Mouse (Mus musculus) gastrocnemius, postnatal 25 days (tissue): ENCODE measurements around the gene Zfand6. TPM values are rescaled to one million over a fixed set of nuclear protein-coding genes. Genes with fewer than 3 reads are reported as not detected.

Experiments
- DNase-seq: peaks from one replicate; pipeline ENCODE4 v3.0.0; 2022
- total RNA-seq, 2 experiments: library from RNA; stranded (reverse); gene quantifications; 1 replicate in 1 of 2; 2 replicates in 1 of 2; pipeline ENCODE4 v1.2.3; 2021

The Zfand6 gene
- total RNA-seq, 2 experiments from 2014 or later, result 89.6 to 91.9 TPM

DNA sequence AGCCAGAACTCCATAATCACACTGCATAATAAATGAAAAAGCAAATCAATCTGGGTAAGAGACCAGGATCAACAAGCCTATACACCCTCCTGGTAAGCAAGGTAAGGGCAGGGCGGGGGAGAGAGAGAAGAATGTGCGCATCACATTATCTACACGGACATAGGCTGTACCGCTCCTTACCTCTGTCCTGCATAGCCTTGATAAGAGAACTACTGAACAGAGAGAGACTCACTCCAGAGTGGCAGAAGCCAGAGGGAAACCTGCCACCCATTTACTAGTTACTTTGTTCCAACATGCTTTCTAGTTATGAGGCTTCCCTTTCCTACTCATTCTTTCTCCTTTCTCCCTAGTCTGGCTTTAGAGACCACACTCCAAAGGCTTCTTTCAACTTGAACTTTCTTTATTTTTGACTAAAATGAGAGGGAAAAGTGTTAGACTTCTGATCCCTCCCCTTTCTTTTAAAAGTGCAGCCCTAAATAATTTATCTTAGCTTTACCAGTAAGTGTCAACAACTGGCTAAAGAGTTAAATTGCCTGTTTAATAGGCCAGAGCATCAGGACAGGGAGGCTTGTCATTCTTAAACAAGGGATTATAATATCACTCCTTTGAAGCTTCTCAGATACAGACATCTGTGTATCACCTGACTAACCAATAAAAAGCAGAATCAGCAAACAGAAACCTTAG lies 38.3 kb downstream of the Zfand6 start:
- no peak for DNase-seq

DNA sequence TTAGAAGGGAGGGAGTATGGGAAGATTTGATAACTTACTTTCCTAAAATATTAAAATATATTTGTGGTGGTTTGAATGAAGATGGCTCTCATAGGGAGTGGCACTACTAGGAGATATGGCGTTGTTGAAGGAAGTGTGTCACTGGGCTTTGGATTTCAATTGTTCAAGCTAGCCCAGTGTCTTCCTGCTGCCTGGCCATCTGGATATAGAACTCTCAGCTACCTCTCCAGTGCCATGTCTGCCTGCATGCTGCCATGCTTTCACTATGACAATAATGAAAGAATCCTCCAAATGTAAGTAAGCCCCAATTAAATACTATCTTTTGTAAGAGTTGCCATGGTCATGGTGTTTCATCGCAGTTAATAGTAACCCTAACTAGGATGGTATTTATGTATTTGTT lies 40.7 kb downstream of the Zfand6 start:
- DNase-seq, result no peak

DNA sequence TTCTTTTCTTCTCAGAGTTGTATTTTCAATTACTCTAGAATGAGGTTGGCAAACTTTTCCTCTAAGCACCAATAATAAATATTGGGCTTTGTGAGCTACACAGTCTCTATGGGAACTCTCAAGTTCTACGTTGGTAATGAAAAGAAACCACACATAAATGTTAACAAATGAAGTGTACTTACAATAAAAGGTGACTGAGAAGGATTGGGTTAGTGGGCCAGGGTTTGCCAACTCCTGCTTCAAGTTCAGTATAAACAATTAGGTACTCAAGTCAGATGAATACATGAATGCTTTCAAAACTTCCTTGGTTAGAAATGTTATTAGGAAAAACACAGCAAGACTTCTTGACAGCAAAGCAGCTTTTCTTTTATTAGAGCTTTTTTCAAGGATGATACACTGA lies 43.5 kb downstream of the Zfand6 start:
- no peak for DNase-seq

DNA sequence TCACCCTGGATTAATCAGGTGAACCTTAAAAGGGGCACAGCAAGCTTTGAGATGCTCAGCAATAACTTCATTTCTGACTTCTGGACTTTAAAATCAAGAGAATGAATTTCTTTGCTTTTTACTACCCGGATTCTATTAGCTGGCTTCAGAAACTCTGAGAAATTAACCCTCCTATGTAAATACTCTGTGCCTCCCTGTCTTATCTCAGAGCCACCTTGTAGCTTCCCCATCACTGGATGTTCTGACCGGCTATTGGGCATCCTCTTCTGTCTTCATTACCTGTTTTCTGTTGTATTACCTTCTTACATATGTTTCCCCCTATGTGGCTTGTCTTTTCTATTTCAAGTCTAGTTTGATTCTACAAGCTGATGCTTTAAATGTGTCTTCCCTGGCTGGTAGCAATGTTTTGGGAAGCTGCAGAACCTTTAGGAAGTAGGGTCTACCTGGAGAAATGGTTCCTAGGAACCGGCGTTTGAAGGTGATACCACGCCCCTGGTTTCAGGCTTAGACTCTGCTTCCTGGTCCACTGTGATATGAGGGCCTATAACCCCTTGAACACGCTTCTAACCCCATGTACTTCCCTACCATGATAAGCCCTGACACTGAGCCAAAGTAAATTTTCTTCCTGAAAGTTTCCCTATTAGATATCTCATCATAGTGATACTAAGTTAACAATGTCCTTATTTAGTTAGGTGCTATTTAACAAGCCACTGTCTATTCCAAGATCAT lies 46.3 kb downstream of the Zfand6 start:
- no peak for DNase-seq

DNA sequence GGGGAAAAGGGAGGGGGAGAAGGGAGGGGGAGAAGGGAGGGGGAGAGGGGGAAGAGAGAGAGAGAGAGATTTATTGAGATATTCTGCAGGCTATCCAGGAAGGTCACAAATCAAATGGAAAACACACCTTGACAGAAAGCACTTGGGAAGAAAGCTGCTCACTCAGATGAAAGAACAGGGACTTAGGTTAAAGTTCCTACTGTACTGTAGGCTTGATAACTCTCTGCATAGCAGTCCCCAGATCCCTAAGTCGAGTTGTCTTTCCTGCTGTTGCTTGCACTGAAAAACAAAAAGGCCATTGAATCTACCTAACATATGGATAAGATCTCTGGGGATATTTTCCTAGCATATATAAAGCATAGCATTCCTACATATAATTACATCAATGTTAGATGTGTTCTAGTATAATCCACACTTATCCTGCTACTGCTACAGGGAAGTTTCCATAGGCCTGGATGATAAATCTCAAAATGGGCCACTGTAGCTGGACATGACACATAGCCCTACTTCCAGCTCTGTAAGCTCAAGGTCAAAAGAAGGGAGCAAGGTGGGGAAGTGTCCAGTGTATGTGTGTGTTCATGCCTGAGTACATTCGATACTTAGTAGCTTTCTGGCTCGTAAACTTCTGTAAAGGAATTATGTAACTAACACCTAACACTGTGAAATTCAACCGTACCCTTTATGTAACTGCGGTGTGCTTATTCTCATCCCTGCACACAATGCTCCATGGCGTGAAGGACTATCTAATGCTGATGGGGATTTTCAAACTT lies 47.4 kb downstream of the Zfand6 start:
- no peak for DNase-seq

DNA sequence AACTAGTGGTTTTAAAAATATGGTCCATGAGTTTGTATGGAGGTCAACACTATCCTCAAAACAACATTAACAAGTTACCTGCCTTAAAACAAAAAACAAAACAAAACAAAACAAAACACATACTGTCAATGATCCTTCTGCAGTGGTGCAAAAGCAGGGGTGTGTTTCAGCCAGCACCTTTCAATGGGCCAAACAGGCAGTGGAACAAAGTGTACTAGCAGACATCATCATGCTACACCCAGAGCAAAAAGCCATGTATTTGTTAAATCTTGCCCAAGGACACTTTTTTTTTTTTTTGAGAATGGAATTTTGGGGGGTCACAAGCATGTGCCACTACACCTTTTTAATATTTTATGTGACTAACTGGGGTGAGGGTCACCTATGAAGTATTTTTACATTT lies 52.8 kb downstream of the Zfand6 start:
- no peak for DNase-seq

DNA sequence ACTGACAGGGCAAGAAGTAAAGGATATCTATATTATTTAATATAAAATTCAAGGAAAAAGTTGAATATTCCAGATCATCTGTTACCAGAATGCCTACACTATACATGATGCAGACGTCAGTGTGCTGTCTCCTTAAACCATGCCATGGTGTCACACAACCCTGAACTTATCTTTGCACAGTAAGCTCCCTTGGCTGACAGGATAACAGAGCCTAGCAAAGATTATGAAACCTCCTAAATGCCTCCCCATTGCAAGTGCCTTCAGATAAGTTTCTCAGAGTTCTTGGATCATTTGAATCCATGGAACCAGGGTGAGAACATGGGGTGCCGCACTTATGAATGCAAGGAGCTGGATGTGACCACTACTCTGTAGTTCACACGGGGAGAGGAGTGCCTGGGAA lies 57.9 kb downstream of the Zfand6 start:
- DNase-seq, result no peak

DNA sequence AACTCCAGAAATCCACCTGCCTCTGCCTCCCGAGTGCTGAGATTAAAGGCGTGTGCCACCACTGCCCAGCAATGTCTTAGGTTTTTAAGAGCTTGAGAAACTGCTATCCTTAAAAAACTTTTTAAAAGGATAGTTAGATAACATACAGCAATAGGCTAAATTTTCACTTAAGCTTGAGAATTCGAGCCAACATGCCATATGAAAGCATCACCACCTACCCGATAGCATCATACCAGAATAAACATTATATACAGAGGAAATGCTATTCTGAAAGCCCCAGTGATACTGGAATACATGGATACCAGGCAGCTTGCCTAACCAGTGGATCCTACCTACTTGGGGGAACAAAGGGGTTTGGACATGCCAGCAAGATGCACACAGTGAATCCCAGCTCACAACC lies 66.0 kb downstream of the Zfand6 start:
- no peak for DNase-seq

DNA sequence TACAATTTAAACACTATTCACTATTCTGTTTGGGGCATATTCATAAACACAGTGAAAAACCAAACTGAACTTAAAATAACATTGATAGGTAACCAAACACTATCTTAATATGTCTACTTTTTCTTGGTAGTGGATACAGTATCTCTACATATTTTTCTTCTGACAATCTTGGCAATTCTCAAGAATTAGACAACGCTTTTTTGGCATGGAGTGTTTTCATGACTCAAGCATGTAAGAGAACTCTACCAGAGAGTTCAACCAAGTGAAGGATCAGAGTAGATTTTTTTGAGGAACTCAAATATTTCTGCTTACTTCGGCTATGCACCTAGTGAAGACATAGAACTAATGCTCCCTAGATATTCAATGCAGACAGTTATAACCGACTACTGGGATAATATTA lies 68.8 kb downstream of the Zfand6 start:
- DNase-seq, result no peak

DNA sequence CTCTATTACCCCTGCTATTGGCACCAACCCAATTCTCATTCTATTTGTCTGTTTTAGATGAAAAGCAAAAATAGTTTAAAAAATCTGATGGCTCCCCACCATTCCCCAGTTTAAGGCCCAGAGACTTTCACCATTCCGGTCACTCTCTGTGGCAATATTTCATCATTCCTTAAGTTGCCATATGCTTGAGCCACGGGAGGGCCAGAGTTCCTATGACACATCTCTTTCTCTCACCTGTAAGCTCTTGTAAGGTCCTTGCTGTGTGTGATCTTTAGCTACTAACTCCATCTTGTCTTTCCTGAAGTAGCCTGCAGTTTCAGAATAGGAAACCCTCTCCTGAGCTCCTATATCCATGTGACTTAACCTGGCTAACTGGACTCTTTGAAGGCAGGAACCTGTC lies 70.8 kb downstream of the Zfand6 start:
- no peak for DNase-seq

DNA sequence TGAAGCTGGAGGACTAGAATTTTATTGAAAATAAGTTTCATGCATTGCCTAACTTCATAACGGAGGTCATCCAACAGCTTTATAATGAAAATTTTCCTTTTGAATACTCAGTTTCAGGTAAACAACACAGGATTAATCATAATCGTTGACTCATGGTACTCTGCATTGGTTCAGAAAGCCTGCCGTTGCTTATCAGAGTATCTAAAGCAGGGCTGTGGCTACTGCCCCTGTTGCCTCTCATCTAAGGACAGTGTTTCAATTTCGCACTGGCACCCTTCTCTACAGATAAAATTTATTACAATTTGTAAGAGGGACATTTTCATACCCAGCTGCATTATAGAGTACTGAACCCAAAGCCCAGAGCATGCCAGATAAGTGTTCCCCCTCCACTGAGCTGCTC lies 77.3 kb downstream of the Zfand6 start:
- no peak for DNase-seq

DNA sequence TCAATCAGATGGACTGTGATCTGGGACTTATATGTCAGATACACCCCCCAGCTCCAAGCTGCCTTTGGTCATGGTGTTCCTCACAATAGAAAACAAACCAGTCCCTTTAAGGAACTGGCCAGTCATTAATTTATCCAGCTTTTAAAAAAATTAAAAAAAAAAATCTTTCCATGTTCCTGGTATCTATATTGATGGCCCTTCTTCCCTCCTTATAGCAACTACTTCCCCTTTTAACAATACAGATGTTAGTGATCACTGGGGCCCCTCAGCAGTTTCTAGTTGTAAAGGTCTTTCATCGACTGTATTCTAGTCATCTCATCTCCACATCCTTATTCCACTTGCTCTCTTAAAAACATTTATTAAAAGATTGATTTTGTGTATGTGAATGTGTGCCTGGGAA lies 78.2 kb downstream of the Zfand6 start:
- DNase-seq, result no peak

DNA sequence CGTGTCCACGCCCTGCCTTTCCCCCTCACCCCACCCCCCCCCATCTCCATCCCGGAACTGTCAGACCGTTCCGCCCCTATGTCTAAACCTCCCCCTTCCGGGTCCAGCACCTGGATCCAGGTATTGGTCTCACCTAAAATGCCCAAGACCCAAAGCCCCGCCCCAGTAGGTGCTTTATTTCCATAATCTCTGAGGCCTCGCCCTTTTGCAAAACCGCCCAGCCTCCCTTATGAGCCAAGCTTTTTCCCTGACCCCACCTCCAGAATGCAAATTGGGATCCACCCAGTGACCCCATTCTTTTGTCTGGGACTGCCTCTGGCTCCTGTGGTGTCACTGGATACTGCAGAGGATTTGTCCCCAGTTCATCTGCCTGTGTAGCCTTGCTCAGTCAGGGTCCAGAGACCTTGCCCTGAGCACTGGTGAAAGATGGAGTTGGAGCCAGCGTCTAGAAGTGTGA lies 83.4 kb downstream of the Zfand6 start, which contains the start of gene Fah:
Gene Fah, minus strand, starts transcription at position 430 of the 457 bp plus-strand sequence.
- peak; percentile 51 for DNase-seq

DNA sequence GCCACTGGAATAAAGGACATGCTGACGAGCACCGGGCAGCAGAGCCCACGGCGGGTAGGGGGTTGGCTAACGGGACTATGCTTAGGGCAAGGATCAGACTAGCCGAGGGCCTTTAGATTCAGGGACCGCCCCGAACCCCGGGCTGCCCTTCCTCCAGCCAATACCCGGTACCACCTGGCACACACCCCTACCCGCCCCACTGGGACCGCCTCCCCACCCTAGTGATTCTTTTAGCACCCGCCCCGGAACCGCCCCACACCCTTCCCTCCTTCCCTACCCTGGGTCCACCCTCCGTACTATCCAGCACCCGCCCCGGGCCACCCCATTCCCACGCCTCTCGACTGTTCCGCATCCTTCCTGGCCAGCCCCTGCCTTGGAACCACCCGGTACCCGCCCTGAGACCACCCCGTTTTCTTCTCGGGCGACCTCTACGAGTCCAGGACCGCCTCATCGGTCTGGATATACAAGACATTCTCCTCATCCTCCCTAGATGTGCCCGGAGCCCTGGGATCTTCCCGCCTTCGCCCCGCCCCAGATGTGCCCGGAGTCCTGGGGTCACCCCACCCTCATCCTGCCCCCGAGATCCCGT lies 84.0 kb downstream of the Zfand6 start:
- DNase-seq, result peak; percentile 78

DNA sequence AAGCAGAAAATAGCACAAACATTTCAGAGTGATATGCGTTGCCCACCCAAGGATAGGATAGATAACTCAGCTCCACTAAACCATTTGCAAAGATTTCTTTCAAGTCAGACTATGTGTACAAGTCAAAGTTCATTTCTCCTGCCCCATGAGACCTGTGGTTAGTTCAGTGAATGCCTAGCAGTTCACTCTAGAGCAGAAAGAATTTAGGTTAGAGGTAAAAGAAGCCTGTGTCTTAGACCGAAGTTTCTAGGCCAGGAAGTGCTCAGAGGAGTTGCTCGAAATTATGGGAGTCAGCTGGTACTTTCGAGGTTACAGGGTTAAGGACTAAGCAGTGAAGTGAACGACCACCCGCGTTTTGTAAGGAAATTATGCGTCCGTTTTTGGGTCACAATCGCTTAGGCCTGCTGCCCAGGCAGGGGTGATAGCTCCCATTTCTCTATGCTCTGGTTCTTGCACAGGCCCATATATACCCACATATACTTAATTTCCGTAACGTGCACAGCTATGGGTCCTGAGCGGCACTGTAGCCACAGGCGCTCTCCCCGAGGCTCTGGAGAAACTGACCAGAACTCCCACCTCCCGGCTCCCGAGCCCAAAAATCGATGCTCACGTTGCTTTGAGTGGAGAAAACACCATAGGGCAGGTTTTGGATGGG lies 84.6 kb downstream of the Zfand6 start:
- no peak for DNase-seq

DNA sequence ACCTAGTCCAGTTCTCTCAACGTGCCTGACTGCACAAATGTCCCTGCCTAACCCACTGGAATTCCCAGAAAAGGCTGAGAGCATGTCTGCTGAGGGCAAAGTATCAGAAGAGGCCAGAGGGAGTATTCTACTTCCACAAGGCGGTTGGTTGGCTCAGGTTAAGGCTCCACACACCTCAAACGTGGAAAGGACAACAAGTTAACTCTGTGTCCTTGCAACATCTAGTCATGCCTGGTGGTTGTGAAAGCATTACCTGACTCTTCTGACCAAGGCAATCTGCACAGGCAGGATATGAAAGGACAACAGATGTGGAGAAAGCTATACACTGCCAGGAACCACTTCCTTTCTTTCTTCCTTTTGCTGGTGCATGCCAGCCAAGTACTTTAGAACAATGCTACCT lies 85.3 kb downstream of the Zfand6 start:
- no peak for DNase-seq

DNA sequence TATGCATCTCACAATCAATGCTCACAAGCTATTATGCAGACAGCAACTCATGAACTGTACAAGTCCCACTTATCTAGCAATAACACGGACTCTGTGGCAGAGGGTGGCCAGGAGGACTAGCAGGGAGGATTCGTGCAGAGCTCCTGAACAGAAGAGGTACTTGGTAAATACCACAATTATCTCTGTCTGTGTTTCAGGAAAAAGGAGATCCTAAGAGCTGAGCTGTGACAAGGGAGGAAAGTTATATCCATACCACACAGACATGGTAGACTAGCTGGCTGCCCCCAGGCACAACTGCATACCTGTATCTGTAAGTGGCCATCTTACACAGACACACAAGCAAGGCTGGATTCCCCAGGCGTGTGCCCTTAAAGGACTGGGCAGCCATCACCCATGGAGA lies 88.4 kb downstream of the Zfand6 start:
- no peak for DNase-seq

DNA sequence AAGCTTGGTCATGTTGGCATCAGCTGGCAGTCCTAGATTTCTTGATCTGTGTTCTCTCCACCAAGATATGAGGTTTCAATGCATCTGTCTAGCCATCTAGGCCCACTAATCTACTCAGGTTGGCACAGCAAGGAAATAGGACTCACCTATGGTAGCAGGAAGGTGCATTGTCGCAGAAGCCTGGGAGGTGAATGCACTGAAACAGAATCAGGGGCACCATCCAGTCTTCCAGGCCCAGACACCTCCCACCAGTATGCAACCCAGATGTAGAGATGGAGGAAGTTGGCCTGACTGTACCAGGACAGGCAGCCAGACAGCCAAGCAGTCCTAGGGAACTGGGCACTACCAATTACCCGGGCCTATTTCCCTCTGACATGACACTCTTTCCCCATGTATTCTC lies 89.1 kb downstream of the Zfand6 start:
- no peak for DNase-seq

DNA sequence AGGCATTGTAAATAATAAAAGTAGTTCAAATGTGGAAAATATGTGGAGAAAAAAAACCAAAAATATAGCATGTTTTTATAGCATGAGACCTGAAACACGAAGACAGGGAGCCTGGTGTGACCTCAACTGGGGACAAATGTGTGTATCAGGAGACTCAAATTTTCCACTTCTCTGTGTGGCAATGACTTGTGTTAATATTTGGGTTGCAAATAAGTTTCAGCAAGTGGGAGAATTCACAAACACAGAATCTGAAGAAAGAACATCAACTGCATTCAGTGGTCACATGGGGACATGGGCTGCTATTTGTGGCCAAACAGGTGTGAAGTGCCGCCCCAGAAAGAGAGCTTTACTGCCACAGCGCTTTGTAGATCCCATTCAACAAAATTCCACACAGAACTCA lies 93.1 kb downstream of the Zfand6 start:
- no peak for DNase-seq

DNA sequence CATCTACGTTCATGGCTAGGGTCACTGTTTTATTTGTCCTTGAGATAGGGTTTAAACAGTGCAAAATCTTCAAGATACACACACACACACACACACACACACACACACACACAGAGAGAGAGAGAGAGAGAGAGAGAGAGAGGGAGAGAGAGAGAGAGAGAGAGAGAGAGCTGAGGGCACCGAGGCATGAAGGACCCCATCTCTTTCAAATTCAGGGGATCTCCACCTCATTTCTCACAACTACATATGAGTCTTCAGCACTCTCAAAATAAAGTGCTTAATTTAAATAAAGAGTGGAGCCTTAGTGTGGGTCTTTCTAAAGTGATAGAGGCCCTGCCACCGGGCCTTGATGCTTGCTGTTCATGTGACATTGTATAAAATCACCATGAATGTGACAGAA lies 93.8 kb downstream of the Zfand6 start:
- DNase-seq, result no peak

DNA sequence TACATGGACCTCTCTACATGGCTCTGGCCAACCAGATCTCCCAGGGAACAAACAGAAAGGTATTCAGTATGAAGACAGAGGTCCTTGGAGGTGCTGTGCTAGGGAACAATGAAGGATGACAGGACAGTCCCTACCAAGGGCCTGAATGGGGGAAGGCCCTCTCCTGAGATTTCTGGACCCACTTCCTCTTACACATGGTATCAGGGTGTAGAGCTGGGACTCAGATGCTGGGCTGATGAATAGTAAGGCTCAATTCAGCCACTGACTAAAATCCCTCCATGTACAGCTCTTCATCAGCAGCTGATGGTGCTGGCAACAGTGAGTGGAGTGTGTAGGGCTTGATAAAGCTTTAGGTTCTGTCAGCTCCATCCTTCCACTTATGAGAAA lies 94.8 kb downstream of the Zfand6 start:
- no peak for DNase-seq
